Mouse (Mus musculus) intestine, embryonic 14.5 days (tissue): Measurements from ENCODE around the gene Cntn2. TPM values are rescaled to one million over a fixed set of nuclear protein-coding genes. Genes with fewer than 3 reads are reported as not detected.

Experiments used
- ATAC-seq: fragments of 200-750 bp; cut with Nextera tagmentation; replicated peaks from 2 replicates; pipeline ENCODE4 v1.8.0; 2017; ENCODE audit warnings: low read depth, moderate number of reproducible peaks, moderate TSS enrichment, moderate library complexity; ENCODE audit not compliant: low FRiP score, low TSS enrichment
- DNase-seq: peaks from one replicate; pipeline ENCODE4 v3.0.0-alpha.2; 2018; ENCODE audit warnings: low spot score
- H3K27ac ChIP-seq: fragments of 300-500 bp; sonication (generic); 2 replicates; pipeline ENCODE4 v1.5.1; 2014; ENCODE audit warnings: low read depth, mild to moderate bottlenecking, control low read depth
- H3K27me3 ChIP-seq: fragments of 300-500 bp; sonication (generic); replicated peaks from 2 replicates; pipeline ENCODE4 v1.6.1; 2014; ENCODE audit warnings: low read length, control low read depth; ENCODE audit not compliant: control insufficient read depth, insufficient read depth
- H3K36me3 ChIP-seq: fragments of 300-500 bp; sonication (generic); 2 replicates; pipeline ENCODE4 v1.6.1; 2014; ENCODE audit warnings: low read length, control low read depth; ENCODE audit not compliant: control insufficient read depth, insufficient read depth
- H3K4me1 ChIP-seq: fragments of 300-500 bp; sonication (generic); replicated peaks from 2 replicates; pipeline ENCODE4 v1.6.1; 2014; ENCODE audit warnings: low read length, control low read depth, mixed read lengths; ENCODE audit not compliant: control insufficient read depth, insufficient read depth
- H3K4me2 ChIP-seq: fragments of 300-500 bp; sonication (generic); 2 replicates; pipeline ENCODE4 v1.6.1; 2014; ENCODE audit warnings: low read length
- H3K4me3 ChIP-seq: fragments of 300-500 bp; sonication (generic); 2 replicates; pipeline ENCODE4 v1.5.1; 2014; ENCODE audit warnings: low read depth, low read length, control low read depth, mixed read lengths
- H3K9ac ChIP-seq: fragments of 300-500 bp; sonication (generic); 2 replicates; pipeline ENCODE4 v1.6.1; 2014; ENCODE audit warnings: mild to moderate bottlenecking, low read length
- H3K9me3 ChIP-seq: fragments of 300-500 bp; sonication (generic); 2 replicates; pipeline ENCODE4 v1.6.1; 2016; ENCODE audit warnings: low read length, control low read depth; ENCODE audit not compliant: control insufficient read depth
- WGBS: fragments of 180-500 bp; shearing (Covaris S2); extraction: QIAGEN DNeasy Blood & Tissue Kit; methylation state at CpG from one replicate; pipeline ENCODE4 v1.1.7; 2014; 5-methylcytosine and 5-hydroxymethylcytosine counted together
- polyA plus RNA-seq: library from polyadenylated mRNA; unstranded; fragments of >200 nt; fragmentation: Nextera tagmentation; extraction: Ambion mirVana; gene quantifications from 2 replicates; pipeline ENCODE4 v1.2.1, GENCODE M21; 2014

Gene Cntn2
- polyA plus RNA-seq, 1 experiment from 2014 or later: 0.32 TPM

DNA sequence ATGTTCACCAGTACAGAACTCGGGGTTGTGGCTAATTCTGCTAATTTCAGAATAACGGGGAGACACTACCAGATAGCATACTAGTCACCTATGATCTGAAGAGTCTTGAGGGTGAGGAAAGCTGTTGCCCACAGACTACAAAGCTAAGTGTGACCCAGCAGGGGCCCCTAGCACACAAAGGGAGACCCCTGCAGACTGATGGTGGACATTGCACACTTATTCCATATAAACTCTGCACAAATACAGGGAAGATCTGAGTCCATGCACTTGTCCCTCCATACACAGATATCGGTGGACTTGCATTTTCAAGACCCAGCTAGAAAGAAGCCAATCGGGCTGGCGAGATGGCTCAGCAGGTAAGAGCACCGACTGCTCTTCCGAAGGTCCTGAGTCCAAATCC, 73.5 kb downstream of the Cntn2 start:
- Histone ChIP-seq H3K4me2 (no peak overlapping the region), H3K9ac (no peak overlapping the region), H3K4me3 (no peak overlapping the region), H3K27me3 (no peaks in the 10 kb centered on the region), H3K27ac (no peak overlapping the region), H3K4me1 (peaks cover 5% of the 10 kb centered on the region; the same call in 1 of the 2 replicates), H3K36me3 (peaks cover 19% of the 10 kb centered on the region), H3K9me3 (no peaks in the 10 kb centered on the region)
- WGBS: 93% methylated on average over 7 of the region's 7 CpGs
- no peak for ATAC-seq
- peak; percentile 44 for DNase-seq

DNA sequence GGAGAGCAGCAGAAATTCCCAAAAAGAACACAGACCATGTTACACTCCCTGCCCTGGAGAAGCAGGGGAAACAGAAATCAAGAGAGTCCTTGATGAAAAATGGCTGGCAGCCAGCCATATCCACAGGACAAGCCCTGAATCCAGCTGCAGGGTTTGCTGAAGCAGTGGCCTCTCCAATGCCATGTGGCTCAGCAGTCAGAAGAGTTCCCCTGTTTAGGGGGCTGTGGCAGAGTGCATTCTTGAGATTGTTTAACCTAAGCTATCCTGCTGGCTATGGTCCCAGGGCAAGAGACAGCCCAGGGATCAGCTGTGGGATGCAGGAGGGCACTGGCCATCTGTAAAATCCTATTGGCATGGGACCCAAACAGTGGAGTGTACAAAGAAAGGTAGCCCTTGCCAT, 74.1 kb downstream of the Cntn2 start:
- H3K9me3 ChIP-seq: no peaks in the 10 kb centered on the region
- no peak overlapping the region for H3K4me3 ChIP-seq
- H3K4me1 ChIP-seq: peaks cover 5% of the 10 kb centered on the region; the same call in 1 of the 2 replicates
- no peaks in the 10 kb centered on the region for H3K27me3 ChIP-seq
- H3K9ac ChIP-seq: no peak overlapping the region
- H3K36me3 ChIP-seq: peaks cover 25% of the 10 kb centered on the region
- H3K4me2 ChIP-seq: no peak overlapping the region
- H3K27ac ChIP-seq: no peak overlapping the region
- DNase-seq: peak; percentile 48
- no peak for ATAC-seq

DNA sequence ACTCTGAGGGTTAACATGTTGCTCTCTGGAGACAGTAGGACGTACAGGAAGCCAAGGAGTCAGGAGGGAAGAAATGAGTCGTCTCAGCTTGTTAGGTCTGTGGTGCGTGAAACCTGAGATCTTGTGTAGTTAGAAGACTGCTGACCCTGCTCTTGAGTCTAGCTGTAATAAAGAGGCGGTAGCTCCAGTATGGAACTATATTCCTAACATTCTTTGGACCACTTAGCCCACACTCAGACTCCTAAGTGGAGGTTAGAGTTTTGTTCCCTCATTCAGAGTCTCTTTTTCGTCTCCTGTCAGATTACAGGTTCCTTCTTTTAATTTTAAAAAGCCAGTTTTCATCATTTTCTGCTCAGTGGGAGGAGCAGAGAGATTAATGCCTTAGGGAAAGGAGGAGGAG, 78.4 kb downstream of the Cntn2 start:
- peaks cover 46% of the 10 kb centered on the region for H3K36me3 ChIP-seq
- H3K9ac ChIP-seq: no peak overlapping the region
- H3K9me3 ChIP-seq: no peaks in the 10 kb centered on the region
- ATAC-seq (no peak), DNase-seq (peak; percentile 2)
- H3K27me3 ChIP-seq: no peaks in the 10 kb centered on the region
- no peak overlapping the region for H3K4me3 ChIP-seq
- peaks cover 5% of the 10 kb centered on the region; the same call in 1 of the 2 replicates for H3K4me1 ChIP-seq
- 78% methylated on average over 5 of the region's 5 CpGs for WGBS
- no peak overlapping the region for H3K27ac ChIP-seq
- H3K4me2 ChIP-seq: no peak overlapping the region

Other genes starting within 250 kb of the Cntn2 start
- gene Klhdc8a, start 244.6 kb downstream of the Cntn2 start, polyA plus RNA-seq: 0.19 and 0.22 TPM in 2 replicates
- 2.1 and 4.4 TPM in 2 replicates for gene Nuak2, start 227.1 kb downstream of the Cntn2 start, polyA plus RNA-seq
- 6.4 and 7.8 TPM in 2 replicates for gene Tmcc2, start 152.0 kb downstream of the Cntn2 start, polyA plus RNA-seq
- gene Dstyk, start 125.7 kb downstream of the Cntn2 start, polyA plus RNA-seq: 11.4 and 13.1 TPM in 2 replicates
- gene Rbbp5, start 65.9 kb downstream of the Cntn2 start, polyA plus RNA-seq: 40.3 and 44.2 TPM in 2 replicates
- 1.6 and 2.1 TPM in 2 replicates for gene Tmem81, start 37.0 kb downstream of the Cntn2 start, polyA plus RNA-seq
- 5.6 and 6.9 TPM in 2 replicates for gene Nfasc, start 198.5 kb upstream of the Cntn2 start, polyA plus RNA-seq